Mouse (Mus musculus) monocyte, adult 5-6 weeks (primary cell): ENCODE measurements around the gene Ankrd13d. TPM values are rescaled to one million over a fixed set of nuclear protein-coding genes. Genes with fewer than 3 reads are reported as not detected.
A peak's percentile ranks its signal among the peaks of the same experiment; 100 is the strongest.

Source experiments
- ATAC-seq: fragments of 153-309, 156-312 bp; replicated peaks from 2 replicates; pipeline ENCODE4 v1.8.0; 2017; ENCODE audit warnings: mild to moderate bottlenecking; ENCODE audit not compliant: low TSS enrichment, insufficient number of reproducible peaks, severe bottlenecking, poor library complexity, low FRiP score
- total RNA-seq: library from RNA; stranded (forward); fragments of 200-1000, 200-491, 200-594 nt; gene quantifications from 3 replicates; pipeline ENCODE4 v1.2.3, GENCODE M21; 2017

Ankrd13d gene
- total RNA-seq, 1 experiment from 2014 or later, result 2.4 TPM

- peak; percentile 76 for ATAC-seq
These were observed 51.4 kb downstream of the Ankrd13d start, which contains the start of gene Pold4 for GRCm38 (mm10) chr19:4231253-4232185. Gene Pold4, plus strand, starts transcription at chr19:4231899.

GRCm38 (mm10) chr19:4230415-4230814 lies 52.5 kb downstream of the Ankrd13d start:
- no peak for ATAC-seq

DNA sequence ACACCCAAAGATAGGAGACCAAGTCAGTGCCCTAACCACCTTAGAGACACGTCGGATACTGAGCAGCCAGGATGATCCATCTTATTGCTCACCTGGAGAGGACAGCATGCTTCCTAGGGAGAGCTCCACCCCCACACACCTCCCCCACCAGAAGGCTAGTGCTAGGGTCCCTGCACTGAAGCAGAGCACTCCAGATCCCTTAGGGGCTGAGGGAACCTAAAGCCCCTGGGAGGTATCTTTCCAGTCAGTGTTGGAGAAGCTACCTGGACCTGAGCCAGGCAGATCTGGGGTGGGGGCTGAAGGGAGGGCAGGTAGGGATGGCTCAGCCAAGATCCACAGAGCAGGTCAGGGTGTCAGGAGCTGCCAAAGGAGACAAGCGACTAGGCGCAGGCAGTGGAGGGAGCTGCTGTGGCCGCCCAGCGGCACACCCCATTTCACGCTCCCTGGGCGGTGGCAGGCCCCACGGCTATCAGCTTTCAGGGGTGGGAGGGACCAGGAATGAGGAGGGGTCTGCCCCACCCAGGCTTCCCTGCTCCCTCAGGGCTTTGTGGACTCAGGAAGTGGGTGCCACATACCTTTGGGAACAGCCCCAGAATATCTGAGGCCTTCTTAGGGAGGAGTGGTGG lies 53.4 kb downstream of the Ankrd13d start:
- ATAC-seq, result no peak

DNA sequence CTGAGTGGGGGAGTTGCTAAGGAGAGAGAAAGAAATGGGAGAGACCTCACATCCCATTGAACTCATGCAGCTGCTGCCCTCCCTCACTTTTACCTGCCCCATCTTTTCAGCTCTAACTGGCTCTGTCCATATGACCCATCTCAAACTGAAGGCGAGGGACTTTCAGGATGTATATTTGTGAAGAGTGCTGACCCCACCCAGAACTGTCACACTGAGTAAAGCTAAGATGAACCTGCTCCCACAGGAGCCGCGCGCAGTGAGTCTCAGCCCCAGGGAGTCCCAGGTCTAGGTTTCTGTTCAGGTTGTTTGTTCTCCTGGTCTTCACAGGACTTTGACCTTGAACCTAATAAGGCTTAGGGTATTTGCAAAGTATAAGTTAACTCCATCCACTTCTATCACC lies 54.0 kb downstream of the Ankrd13d start:
- ATAC-seq, result no peak

GRCm38 (mm10) chr19:4227894-4228678 lies 54.9 kb downstream of the Ankrd13d start:
- peak; percentile 28 for ATAC-seq

- ATAC-seq, result no peak
These were observed 55.5 kb downstream of the Ankrd13d start for GRCm38 (mm10) chr19:4227446-4227845.

DNA sequence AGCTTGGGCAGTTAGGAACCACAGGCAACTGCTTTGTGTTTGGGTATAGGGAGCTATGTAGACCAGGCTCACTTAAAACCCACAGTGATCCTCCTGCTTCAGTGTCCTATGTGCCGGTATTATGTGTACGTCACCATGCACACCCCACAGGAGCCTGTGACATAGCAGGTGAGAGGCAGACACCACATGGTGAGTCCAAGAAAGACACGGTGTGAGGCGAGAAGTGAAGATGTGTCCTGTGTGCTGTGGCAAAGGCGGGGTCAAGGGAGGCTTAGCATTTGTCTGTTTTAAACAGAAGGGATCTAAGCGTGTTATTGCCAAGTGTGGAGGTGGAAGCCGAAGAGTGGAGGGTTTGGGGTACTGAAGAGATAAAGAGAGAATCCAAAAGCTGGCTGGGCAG lies 56.2 kb downstream of the Ankrd13d start:
- ATAC-seq, result no peak

GRCm38 (mm10) chr19:4222165-4222564 lies 60.8 kb downstream of the Ankrd13d start:
- peak; percentile 42 for ATAC-seq

- ATAC-seq, result 0 out of 2 replicates have a peak, but pooled peaks have one; percentile 40
These were observed 61.8 kb downstream of the Ankrd13d start for GRCm38 (mm10) chr19:4220957-4221743.

DNA sequence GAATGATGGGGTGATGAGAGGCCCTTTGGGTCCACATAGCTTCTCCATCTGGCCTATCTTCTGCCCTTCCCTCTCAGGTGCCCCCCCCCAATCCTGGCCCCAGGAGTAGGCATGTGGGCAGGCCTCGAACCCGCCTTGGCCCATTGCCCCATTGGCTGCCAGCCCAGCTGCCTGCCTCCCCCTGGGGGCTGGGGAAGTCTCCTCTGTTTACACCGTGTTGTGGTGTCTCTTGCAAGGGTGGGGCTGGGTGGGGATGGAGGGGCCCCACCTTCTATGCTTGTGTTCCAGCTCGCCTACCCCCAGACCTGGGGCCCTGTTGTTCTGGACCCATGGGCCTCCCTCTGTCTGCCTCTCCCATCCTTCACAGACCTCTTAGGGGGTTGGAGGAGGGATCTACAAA lies 62.5 kb downstream of the Ankrd13d start:
- ATAC-seq, result no peak

Other genes starting within 250 kb of the Ankrd13d start
- 101 to 129 TPM (median 104 TPM) in 3 replicates for gene Gstp1, start 245.2 kb downstream of the Ankrd13d start, total RNA-seq
- not detected in 3 replicates for gene Gstp2, start 237.1 kb downstream of the Ankrd13d start, total RNA-seq
- gene Gstp3, start 223.6 kb downstream of the Ankrd13d start, total RNA-seq, result 2.8 to 10.8 TPM (median 5.8 TPM) in 3 replicates
- not detected in 3 replicates for gene Cabp2, start 201.6 kb downstream of the Ankrd13d start, total RNA-seq
- 77.3 to 120 TPM (median 92.6 TPM) in 3 replicates for gene Cdk2ap2, start 186.0 kb downstream of the Ankrd13d start, total RNA-seq
- gene Pitpnm1, start 183.1 kb downstream of the Ankrd13d start, total RNA-seq, result 127 to 142 TPM (median 137 TPM) in 3 replicates
- 94.2 to 132 TPM (median 124 TPM) in 3 replicates for gene Aip, start 157.3 kb downstream of the Ankrd13d start, total RNA-seq
- gene Gpr152, start 143.3 kb downstream of the Ankrd13d start, total RNA-seq, result 0.29 to 0.43 TPM in 2 of 3 replicates, not detected in the other
- gene Cabp4, start 139.1 kb downstream of the Ankrd13d start, total RNA-seq, result not detected in 3 replicates
- 209 to 226 TPM (median 217 TPM) in 3 replicates for gene Coro1b, start 134.5 kb downstream of the Ankrd13d start, total RNA-seq
- 133 to 326 TPM (median 178 TPM) in 3 replicates for gene Ptprcap, start 129.5 kb downstream of the Ankrd13d start, total RNA-seq
- 22.8 to 27.8 TPM (median 27.0 TPM) in 3 replicates for gene Rps6kb2, start 119.8 kb downstream of the Ankrd13d start, total RNA-seq
- 14.1 to 18.7 TPM (median 14.2 TPM) in 3 replicates for gene Carns1, start 107.7 kb downstream of the Ankrd13d start, total RNA-seq
- 71.5 to 178 TPM (median 83.5 TPM) in 3 replicates for gene Tbc1d10c, start 91.9 kb downstream of the Ankrd13d start, total RNA-seq
- 479 to 544 TPM (median 541 TPM) in 3 replicates for gene Ppp1ca, start 91.1 kb downstream of the Ankrd13d start, total RNA-seq
- 19.1 to 26.3 TPM (median 20.7 TPM) in 3 replicates for gene Rad9a, start 81.5 kb downstream of the Ankrd13d start, total RNA-seq
- 10.2 to 28.8 TPM (median 19.7 TPM) in 3 replicates for gene Clcf1, start 68.9 kb downstream of the Ankrd13d start, total RNA-seq
- not detected in 3 replicates for gene AC109138.7, start 68.8 kb downstream of the Ankrd13d start, total RNA-seq
- gene Pold4, start 51.2 kb downstream of the Ankrd13d start, total RNA-seq, result 94.0 to 149 TPM (median 107 TPM) in 3 replicates
- gene Ssh3, start 14.0 kb downstream of the Ankrd13d start, total RNA-seq, result 23.7 to 30.6 TPM (median 27.0 TPM) in 3 replicates
- 270 to 475 TPM (median 366 TPM) in 3 replicates for gene Grk2, start 23.1 kb upstream of the Ankrd13d start, total RNA-seq
- 109 to 142 TPM (median 139 TPM) in 3 replicates for gene Kdm2a, start 115.1 kb upstream of the Ankrd13d start, total RNA-seq
- gene Rhod, start 156.3 kb upstream of the Ankrd13d start, total RNA-seq, result not detected in 3 replicates
- not detected in 3 replicates for gene Syt12, start 194.3 kb upstream of the Ankrd13d start, total RNA-seq
- gene 2010003K11Rik, start 215.4 kb upstream of the Ankrd13d start, total RNA-seq, result not detected in 3 replicates
- gene Pcx, start 227.3 kb upstream of the Ankrd13d start, total RNA-seq, result 0.58 TPM in 1 of 3 replicates, not detected in the others